Mouse (Mus musculus): ENCODE measurements around the gene Klf3. TPM values are rescaled to one million over a fixed set of nuclear protein-coding genes. Genes with fewer than 3 reads are reported as not detected.

Gene Klf3
- polyA plus RNA-seq, 1 experiment from 2014 or later: 41.2 TPM

DNA sequence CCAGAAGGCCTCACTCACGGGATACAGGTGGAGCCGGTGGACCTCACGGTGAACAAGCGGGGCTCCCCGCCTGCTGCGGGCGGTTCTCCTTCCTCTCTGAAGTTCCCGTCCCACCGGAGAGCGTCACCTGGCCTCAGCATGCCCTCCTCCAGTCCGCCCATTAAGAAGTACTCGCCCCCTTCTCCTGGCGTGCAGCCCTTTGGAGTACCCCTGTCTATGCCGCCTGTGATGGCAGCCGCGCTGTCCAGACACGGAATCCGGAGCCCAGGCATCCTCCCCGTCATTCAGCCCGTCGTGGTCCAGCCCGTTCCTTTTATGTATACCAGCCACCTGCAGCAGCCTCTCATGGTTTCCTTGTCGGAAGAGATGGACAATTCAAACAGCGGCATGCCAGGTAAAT, 18.8 kb downstream of the Klf3 start:
- Histone ChIP-seq H3K36me3 (ENCODE audit: control insufficient read depth, insufficient read depth) (peaks cover 62% of the 10 kb centered on the region), H3K9me3 (replicated peaks; ENCODE audit: control insufficient read depth, low read length) (no peaks in the 10 kb centered on the region), H3K9ac (ENCODE audit: low read length) (no peak overlapping the region), H3K4me1 (ENCODE audit: control insufficient read depth, insufficient read depth, low read length) (peaks cover 3% of the 10 kb centered on the region), H3K27me3 (ENCODE audit: control insufficient read depth, insufficient read depth, low read length) (no peaks in the 10 kb centered on the region), H3K27ac (ENCODE audit: low read length) (no peak overlapping the region), H3K4me2 (ENCODE audit: low read depth, low read length) (no peak overlapping the region), H3K4me3 (ENCODE audit: low read length) (no peak overlapping the region)
- no peak for ATAC-seq (replicated peaks; ENCODE audit: extremely low read depth, insufficient read depth, low FRiP score)
- 94% methylated on average over 24 of the region's 24 CpGs for WGBS

DNA sequence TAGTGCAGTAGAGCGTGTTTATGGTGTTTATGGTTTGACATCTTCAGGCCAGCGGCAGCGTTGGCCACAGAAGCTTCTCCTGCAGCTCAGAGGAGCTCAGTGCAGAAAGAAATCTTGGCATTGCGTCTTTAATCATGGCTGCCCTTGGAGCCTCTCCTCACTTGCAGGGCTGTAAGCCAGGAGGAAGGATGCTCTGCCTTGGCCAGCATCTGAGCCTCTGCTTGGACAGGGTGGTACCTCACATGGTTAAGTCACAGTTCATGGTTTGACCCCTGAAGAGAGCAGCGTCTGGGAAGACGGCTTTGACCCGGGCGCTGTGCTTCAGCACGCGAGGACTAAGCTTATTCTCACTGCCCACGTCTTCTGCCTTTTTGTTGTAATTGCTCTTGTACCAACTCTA, 20.2 kb downstream of the Klf3 start:
- WGBS: 96% methylated on average over 11 of the region's 11 CpGs
- peaks cover 70% of the 10 kb centered on the region for H3K36me3 ChIP-seq (ENCODE audit: control insufficient read depth, insufficient read depth)
- H3K9ac ChIP-seq (ENCODE audit: low read length): no peak overlapping the region
- H3K4me1 ChIP-seq (ENCODE audit: control insufficient read depth, insufficient read depth, low read length): no peaks in the 10 kb centered on the region
- H3K27ac ChIP-seq (ENCODE audit: low read length): no peak overlapping the region
- no peaks in the 10 kb centered on the region for H3K9me3 ChIP-seq (replicated peaks; ENCODE audit: control insufficient read depth, low read length)
- no peak for ATAC-seq (replicated peaks; ENCODE audit: extremely low read depth, insufficient read depth, low FRiP score)
- no peaks in the 10 kb centered on the region for H3K27me3 ChIP-seq (ENCODE audit: control insufficient read depth, insufficient read depth, low read length)
- H3K4me2 ChIP-seq (ENCODE audit: low read depth, low read length): no peak overlapping the region
- no peak overlapping the region for H3K4me3 ChIP-seq (ENCODE audit: low read length)

DNA sequence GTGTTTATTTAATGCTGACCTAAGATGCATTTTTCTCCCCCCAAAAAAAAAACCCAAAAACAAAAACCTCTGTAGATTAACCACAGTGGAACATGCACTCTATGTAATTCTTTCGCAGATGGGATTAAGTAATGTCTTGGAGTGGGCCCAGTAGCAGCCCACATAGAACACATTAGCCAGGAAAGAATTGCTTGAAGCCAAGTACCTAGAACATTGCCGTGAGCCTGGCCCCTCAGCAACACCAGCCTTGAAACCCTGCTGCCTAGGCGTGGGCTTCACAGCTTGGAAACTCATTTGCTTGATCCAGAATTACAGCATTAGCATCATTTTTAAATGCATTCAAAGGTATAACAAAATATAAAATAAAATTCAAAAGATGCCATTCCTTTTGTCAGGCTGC, 21.6 kb downstream of the Klf3 start:
- ATAC-seq (replicated peaks; ENCODE audit: extremely low read depth, insufficient read depth, low FRiP score): no peak
- H3K4me2 ChIP-seq (ENCODE audit: low read depth, low read length): no peak overlapping the region
- H3K27ac ChIP-seq (ENCODE audit: low read length): no peak overlapping the region
- H3K9ac ChIP-seq (ENCODE audit: low read length): no peak overlapping the region
- H3K36me3 ChIP-seq (ENCODE audit: control insufficient read depth, insufficient read depth): peaks cover 78% of the 10 kb centered on the region
- no peaks in the 10 kb centered on the region for H3K27me3 ChIP-seq (ENCODE audit: control insufficient read depth, insufficient read depth, low read length)
- no peak overlapping the region for H3K4me3 ChIP-seq (ENCODE audit: low read length)
- no peaks in the 10 kb centered on the region for H3K9me3 ChIP-seq (replicated peaks; ENCODE audit: control insufficient read depth, low read length)
- H3K4me1 ChIP-seq (ENCODE audit: control insufficient read depth, insufficient read depth, low read length): no peaks in the 10 kb centered on the region
- WGBS: 83% methylated on average over 3 of the region's 3 CpGs

DNA sequence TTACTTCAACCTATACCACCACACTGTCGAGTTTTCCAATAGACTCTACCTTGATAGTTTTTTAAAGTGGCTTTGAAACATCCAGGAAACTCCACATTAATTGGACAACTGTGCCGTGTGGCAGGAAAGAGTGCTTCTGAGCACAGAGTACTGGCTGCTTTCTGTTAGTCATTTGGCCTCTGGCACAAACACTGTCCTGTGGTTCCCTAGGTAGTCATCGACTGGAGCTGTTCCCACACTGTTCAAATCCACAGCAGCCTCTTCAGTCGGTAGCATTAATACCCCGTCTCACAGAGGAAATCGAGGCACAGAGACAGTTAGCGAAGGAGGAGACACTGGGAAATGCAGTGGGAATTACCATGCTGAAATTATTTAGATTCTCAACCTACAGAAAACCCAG, 22.3 kb downstream of the Klf3 start:
- Histone ChIP-seq H3K9me3 (replicated peaks; ENCODE audit: control insufficient read depth, low read length) (no peaks in the 10 kb centered on the region), H3K4me1 (ENCODE audit: control insufficient read depth, insufficient read depth, low read length) (no peaks in the 10 kb centered on the region), H3K4me2 (ENCODE audit: low read depth, low read length) (no peak overlapping the region), H3K27ac (ENCODE audit: low read length) (no peak overlapping the region), H3K9ac (ENCODE audit: low read length) (no peak overlapping the region), H3K4me3 (ENCODE audit: low read length) (no peak overlapping the region), H3K36me3 (ENCODE audit: control insufficient read depth, insufficient read depth) (peaks cover 81% of the 10 kb centered on the region), H3K27me3 (ENCODE audit: control insufficient read depth, insufficient read depth, low read length) (no peaks in the 10 kb centered on the region)
- 90% methylated on average over 7 of the region's 7 CpGs for WGBS
- no peak for ATAC-seq (replicated peaks; ENCODE audit: extremely low read depth, insufficient read depth, low FRiP score)

DNA sequence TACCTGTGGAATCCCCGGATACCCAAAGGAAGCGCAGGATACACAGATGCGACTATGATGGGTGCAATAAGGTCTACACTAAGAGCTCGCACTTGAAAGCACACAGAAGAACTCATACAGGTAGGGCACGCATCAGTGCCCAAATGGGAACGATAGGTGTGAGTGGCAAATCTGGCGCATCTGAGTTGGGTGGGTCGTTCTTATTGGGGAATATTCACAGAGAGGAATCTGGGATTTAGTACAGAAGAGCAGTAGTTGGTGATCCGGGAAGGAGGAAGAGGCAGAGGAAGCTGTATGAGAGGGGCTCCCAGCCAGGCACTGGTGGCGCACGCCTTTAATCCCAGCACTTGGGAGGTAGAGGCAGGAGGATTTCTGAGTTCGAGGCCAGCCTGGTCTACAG, 24.0 kb downstream of the Klf3 start:
- H3K9ac ChIP-seq (ENCODE audit: low read length): no peak overlapping the region
- H3K9me3 ChIP-seq (replicated peaks; ENCODE audit: control insufficient read depth, low read length): no peaks in the 10 kb centered on the region
- no peak overlapping the region for H3K4me3 ChIP-seq (ENCODE audit: low read length)
- H3K27me3 ChIP-seq (ENCODE audit: control insufficient read depth, insufficient read depth, low read length): no peaks in the 10 kb centered on the region
- no peak for ATAC-seq (replicated peaks; ENCODE audit: extremely low read depth, insufficient read depth, low FRiP score)
- H3K4me1 ChIP-seq (ENCODE audit: control insufficient read depth, insufficient read depth, low read length): no peaks in the 10 kb centered on the region
- peaks cover 80% of the 10 kb centered on the region for H3K36me3 ChIP-seq (ENCODE audit: control insufficient read depth, insufficient read depth)
- no peak overlapping the region for H3K27ac ChIP-seq (ENCODE audit: low read length)
- H3K4me2 ChIP-seq (ENCODE audit: low read depth, low read length): no peak overlapping the region
- WGBS: 95% methylated on average over 12 of the region's 12 CpGs

DNA sequence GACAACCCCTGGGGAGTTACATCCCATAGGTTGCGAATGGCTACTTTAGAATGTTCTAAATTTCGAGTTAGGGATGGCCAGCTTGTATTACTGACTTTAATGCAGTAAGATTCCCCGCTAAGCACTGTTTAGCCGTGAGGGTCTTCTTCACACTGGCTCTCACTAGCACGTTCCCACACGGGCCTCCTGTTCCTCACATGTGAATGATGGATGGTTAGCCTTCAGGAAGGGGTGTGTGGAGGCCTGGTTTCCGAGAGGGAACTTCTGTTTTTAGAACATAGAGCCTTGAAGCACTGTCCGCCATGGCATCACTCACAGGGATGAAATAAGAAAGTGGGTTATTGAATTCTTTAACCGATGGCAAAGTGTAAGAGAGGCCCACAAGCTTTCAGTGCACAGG, 25.1 kb downstream of the Klf3 start:
- Histone ChIP-seq H3K27me3 (ENCODE audit: control insufficient read depth, insufficient read depth, low read length) (no peaks in the 10 kb centered on the region), H3K4me2 (ENCODE audit: low read depth, low read length) (no peak overlapping the region), H3K9me3 (replicated peaks; ENCODE audit: control insufficient read depth, low read length) (0 out of 2 replicates have a peak, but pooled peaks cover under 1% of the 10 kb centered on the region), H3K4me1 (ENCODE audit: control insufficient read depth, insufficient read depth, low read length) (no peaks in the 10 kb centered on the region), H3K36me3 (ENCODE audit: control insufficient read depth, insufficient read depth) (peaks cover 74% of the 10 kb centered on the region), H3K9ac (ENCODE audit: low read length) (no peak overlapping the region), H3K27ac (ENCODE audit: low read length) (no peak overlapping the region), H3K4me3 (ENCODE audit: low read length) (no peak overlapping the region)
- ATAC-seq (replicated peaks; ENCODE audit: extremely low read depth, insufficient read depth, low FRiP score): no peak
- WGBS: 83% methylated on average over 9 of the region's 9 CpGs

DNA sequence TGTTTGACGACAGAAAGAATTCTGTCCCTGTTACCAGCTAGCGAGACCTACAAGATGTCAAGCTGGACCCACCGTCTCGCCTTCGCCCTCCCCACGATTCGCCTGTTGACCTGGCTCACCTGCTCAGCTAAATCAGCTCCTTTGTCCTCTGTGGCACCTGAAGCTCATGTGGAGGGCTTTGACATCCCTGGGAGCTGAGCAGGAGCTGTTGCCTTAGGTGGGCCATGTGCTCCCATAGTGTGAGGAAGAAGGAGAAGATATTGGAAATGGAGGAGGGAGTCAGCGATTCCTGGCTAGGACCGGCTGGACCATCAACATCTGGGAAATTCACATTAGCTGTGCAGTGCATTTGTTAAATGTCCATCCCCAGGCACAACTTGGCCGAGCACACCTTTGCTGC, 26.4 kb downstream of the Klf3 start:
- Histone ChIP-seq H3K4me1 (ENCODE audit: control insufficient read depth, insufficient read depth, low read length) (no peaks in the 10 kb centered on the region), H3K4me3 (ENCODE audit: low read length) (no peak overlapping the region), H3K9ac (ENCODE audit: low read length) (no peak overlapping the region), H3K27me3 (ENCODE audit: control insufficient read depth, insufficient read depth, low read length) (no peaks in the 10 kb centered on the region), H3K9me3 (replicated peaks; ENCODE audit: control insufficient read depth, low read length) (0 out of 2 replicates have a peak, but pooled peaks cover 3% of the 10 kb centered on the region), H3K36me3 (ENCODE audit: control insufficient read depth, insufficient read depth) (peaks cover 63% of the 10 kb centered on the region), H3K27ac (ENCODE audit: low read length) (no peak overlapping the region), H3K4me2 (ENCODE audit: low read depth, low read length) (no peak overlapping the region)
- WGBS: 94% methylated on average over 10 of the region's 10 CpGs
- no peak for ATAC-seq (replicated peaks; ENCODE audit: extremely low read depth, insufficient read depth, low FRiP score)

DNA sequence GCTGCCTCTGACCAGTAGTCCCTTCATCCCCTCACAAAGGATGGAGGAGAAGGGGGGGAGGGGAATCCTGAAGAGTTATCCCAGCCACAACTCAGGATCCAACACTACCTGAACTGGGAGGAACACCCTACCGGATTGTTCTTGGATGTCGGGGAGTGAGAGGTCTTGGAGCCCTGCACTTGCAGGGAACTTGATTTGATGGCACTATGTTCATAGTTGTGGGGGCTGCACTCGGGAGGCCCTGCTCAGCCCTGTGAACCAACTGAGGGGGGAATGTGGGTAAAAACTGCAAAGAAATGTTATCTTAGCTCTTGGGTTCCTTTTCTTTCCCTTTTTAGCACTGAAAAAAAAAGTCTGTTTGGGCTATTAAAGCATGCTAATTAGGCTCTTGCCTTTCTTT, 27.6 kb downstream of the Klf3 start:
- Histone ChIP-seq H3K36me3 (ENCODE audit: control insufficient read depth, insufficient read depth) (peaks cover 54% of the 10 kb centered on the region), H3K9ac (ENCODE audit: low read length) (no peak overlapping the region), H3K27ac (ENCODE audit: low read length) (no peak overlapping the region), H3K4me3 (ENCODE audit: low read length) (no peak overlapping the region), H3K4me1 (ENCODE audit: control insufficient read depth, insufficient read depth, low read length) (no peaks in the 10 kb centered on the region), H3K27me3 (ENCODE audit: control insufficient read depth, insufficient read depth, low read length) (no peaks in the 10 kb centered on the region), H3K4me2 (ENCODE audit: low read depth, low read length) (no peak overlapping the region), H3K9me3 (replicated peaks; ENCODE audit: control insufficient read depth, low read length) (0 out of 2 replicates have a peak, but pooled peaks cover 6% of the 10 kb centered on the region)
- WGBS: 86% methylated on average over 3 of the region's 3 CpGs
- no peak for ATAC-seq (replicated peaks; ENCODE audit: extremely low read depth, insufficient read depth, low FRiP score)

DNA sequence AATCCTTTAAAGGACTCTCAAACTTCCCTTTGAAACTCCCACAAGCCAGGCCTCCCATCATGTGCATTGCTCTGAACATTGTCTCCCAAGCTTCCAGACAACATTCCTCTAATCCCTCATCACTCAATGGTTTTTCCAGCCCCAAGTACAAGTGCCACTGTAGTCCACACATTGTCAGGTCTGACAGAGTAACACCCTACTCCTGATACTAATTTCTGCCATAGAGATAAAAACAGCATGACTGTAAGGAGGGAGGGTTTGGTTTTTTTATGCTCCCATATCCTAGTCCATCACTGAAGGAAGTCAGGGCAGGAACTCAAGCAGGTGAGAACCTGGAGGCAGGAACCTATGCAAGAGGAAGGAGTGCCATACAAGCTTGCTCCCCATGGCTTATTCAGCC, 30.2 kb downstream of the Klf3 start:
- no peak overlapping the region for H3K4me2 ChIP-seq (ENCODE audit: low read depth, low read length)
- no peaks in the 10 kb centered on the region for H3K4me1 ChIP-seq (ENCODE audit: control insufficient read depth, insufficient read depth, low read length)
- peaks cover 9% of the 10 kb centered on the region; the same call in 1 of the 2 replicates for H3K9me3 ChIP-seq (replicated peaks; ENCODE audit: control insufficient read depth, low read length)
- no peak overlapping the region for H3K9ac ChIP-seq (ENCODE audit: low read length)
- H3K27ac ChIP-seq (ENCODE audit: low read length): no peak overlapping the region
- H3K36me3 ChIP-seq (ENCODE audit: control insufficient read depth, insufficient read depth): peaks cover 33% of the 10 kb centered on the region
- H3K27me3 ChIP-seq (ENCODE audit: control insufficient read depth, insufficient read depth, low read length): no peaks in the 10 kb centered on the region
- no peak for ATAC-seq (replicated peaks; ENCODE audit: extremely low read depth, insufficient read depth, low FRiP score)
- no peak overlapping the region for H3K4me3 ChIP-seq (ENCODE audit: low read length)

DNA sequence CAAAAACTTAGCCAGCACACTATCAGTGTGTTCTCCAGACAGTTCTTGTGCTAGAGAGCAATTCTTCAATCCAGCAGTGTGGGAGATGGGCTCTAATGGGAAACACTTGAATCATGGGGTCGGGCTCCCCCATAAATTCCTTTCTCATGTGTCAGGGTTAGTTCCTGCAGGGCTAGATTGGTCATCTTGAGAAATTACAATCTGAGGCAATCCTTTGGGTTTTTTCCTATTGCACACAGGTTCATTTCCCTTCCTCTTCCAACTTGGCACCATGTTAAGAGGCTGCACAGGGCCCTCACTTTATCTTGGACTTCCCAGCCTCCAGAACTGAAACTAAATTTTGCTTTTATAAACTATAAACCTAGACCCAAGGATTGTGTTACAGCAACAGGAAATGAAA, 31.0 kb downstream of the Klf3 start:
- WGBS: 62% methylated on average over 1 of the region's 1 CpGs
- H3K4me3 ChIP-seq (ENCODE audit: low read length): no peak overlapping the region
- H3K27me3 ChIP-seq (ENCODE audit: control insufficient read depth, insufficient read depth, low read length): no peaks in the 10 kb centered on the region
- peaks cover 25% of the 10 kb centered on the region for H3K36me3 ChIP-seq (ENCODE audit: control insufficient read depth, insufficient read depth)
- H3K27ac ChIP-seq (ENCODE audit: low read length): no peak overlapping the region
- no peak overlapping the region for H3K4me2 ChIP-seq (ENCODE audit: low read depth, low read length)
- ATAC-seq (replicated peaks; ENCODE audit: extremely low read depth, insufficient read depth, low FRiP score): 0 out of 2 replicates have a peak, but pooled peaks have one; percentile 10
- H3K4me1 ChIP-seq (ENCODE audit: control insufficient read depth, insufficient read depth, low read length): peaks cover 4% of the 10 kb centered on the region
- peaks cover 9% of the 10 kb centered on the region; the same call in 1 of the 2 replicates for H3K9me3 ChIP-seq (replicated peaks; ENCODE audit: control insufficient read depth, low read length)
- no peak overlapping the region for H3K9ac ChIP-seq (ENCODE audit: low read length)

Data from heart, embryonic 16.5 days (tissue).